Mouse (Mus musculus): ENCODE results near the gene Ccdc90b.

Gene Ccdc90b

GRCm38 (mm10) chr7:92560986-92561876, at the start of gene Ccdc90b:
TSS of gene Ccdc90b (plus strand) at chr7:92561149.
- peak; percentile 66 for DNase-seq (ENCODE audit: extremely low read depth, low read depth, low spot score)

DNA sequence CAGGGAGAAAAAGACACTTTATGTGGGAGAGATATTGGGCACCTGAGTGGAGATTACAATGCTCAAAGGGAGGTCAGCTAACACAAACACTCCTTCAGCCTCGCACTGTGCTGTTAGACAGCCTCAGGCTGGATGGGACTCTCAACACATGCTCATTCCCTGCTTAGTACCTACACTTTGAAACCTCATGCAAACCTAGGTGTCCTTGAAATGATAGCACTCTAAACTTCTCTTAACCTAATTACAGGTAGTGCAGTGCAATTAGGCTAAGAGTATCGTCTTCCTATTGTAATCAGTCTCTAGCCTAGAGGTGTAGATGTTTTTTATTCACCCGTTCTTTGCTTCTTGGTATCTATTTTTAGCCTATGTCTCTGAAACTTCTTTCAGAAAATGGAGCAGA, 40.6 kb upstream of the Ccdc90b start:
- DNase-seq (ENCODE audit: extremely low read depth, low read depth, low spot score) = no peak

DNA sequence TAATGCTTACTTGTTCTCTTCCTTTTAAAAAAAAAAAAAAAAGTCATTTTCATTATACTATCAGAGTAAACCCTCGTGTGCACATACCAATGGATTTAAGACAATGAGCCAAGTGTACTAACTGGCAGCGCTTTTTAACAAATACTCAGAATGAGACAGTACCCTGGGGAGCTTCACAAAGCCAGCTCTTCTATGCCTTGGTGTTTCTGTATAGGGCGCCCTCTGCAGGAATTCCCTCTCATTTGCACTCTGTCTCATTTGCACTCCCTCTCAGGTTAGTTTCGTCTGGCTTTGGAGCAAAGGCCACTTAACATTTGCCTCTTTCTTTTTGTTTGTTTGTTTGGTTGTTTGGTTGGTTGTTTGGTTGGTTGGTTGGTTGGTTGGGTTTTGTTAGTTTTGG, 40.1 kb upstream of the Ccdc90b start:
- no peak for DNase-seq (ENCODE audit: extremely low read depth, low read depth, low spot score)

DNA sequence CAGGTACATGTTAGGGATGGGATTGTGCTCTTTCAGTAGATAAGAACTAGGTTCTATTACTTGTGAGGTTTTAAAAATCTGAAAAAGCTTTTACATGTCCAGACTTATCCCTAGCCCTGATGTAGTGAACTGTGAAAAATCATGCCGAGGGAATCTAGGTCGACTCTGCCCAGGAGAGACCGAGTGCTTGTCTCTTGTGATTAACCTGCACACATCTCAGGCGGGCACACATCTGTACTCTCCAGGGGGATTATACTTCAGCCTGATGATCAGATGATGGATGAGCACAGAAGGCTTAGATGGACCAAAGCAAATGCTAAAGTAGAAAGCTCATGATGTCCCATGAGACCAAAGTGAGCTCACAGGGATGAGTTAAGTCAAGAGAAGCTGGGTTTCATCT, 31.7 kb upstream of the Ccdc90b start:
- DNase-seq (ENCODE audit: extremely low read depth, low read depth, low spot score) = no peak

DNA sequence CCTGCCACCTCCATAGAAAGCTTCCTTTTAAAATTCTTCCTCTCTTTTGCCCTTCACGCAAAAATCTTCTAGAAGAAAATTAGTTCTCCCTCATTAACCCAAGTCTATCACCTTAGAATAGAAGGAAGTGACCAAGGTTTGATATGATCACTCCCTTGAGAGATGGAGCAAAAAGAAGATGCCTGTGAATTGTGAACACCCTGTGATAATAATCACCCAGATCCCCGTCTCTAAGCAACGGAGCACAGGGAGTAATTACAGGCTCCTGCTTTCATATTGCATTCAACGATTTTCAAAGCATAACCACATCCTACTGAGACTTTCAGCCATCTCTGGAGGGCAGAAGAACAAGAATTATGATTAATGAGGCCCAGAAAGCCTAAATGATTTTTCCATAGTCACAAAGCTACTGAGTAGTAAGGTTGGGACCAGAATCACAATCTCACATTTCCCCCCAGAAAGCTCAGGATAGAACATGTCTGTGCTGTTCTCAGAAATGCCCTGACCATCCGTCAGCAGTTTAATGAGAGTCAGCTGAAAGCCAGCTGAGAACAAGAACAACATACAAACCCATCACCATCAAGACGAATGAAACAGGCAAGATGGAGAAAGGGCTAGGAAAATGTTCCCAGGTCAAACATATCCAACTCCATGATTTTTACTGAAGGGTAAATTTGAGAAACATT, 28.5 kb upstream of the Ccdc90b start:
- no peak for DNase-seq (ENCODE audit: extremely low read depth, low read depth, low spot score)

DNA sequence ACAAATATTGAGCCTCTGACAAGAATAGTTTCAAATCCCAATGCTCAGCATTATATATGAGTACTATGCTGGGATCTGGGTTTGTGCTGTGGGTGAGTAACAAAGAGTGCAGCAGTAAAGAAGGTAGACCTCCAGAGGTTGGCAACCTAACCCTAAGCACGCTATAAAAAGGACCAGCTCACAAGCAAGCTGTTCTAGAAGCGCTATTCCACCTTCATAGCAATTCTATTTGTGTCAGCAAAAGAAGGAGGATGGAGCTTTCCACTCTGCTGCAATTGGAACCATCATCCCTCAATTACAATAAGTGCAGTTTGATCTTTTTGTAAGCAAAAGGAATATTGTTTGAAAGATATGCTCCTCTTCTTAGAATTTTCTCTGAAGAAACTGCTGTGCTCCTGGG, 14.2 kb upstream of the Ccdc90b start:
- DNase-seq (ENCODE audit: extremely low read depth, low read depth, low spot score) = no peak

DNA sequence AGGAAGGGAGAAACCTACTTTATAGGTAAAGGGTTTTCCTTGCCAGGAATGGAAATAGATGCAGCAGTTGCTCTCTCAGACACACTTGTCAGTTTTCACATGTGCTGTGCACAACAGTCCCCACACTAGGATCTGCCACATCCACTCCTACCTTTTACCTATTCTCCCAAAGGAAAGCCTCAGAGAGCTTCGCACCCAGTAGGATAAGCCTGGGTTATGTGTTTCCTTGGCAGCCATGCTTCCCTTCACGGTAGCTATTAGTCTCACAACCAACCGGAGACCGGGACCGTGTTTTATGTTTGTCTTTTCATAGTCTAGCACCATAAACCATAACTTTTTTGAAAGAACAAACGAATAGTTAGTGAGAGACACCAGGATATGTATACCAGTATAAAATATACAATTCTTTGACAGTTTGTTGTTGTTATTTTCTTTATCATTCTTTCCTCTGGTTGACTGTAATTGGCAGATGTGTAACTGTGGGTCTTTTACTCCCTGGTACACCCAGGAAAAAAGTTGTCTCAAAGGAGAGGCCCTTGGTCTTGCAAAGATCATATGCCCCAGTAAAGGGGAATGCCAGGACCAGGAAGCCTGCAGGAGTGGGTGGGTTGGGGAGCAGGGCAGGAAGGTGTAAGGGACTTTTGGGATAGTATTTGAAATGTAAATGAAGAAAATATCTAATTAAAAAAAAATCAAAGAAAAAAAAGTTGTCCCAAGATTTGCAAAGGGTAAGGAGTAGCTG, 10.5 kb upstream of the Ccdc90b start:
- DNase-seq (ENCODE audit: extremely low read depth, low read depth, low spot score) = no peak

DNA sequence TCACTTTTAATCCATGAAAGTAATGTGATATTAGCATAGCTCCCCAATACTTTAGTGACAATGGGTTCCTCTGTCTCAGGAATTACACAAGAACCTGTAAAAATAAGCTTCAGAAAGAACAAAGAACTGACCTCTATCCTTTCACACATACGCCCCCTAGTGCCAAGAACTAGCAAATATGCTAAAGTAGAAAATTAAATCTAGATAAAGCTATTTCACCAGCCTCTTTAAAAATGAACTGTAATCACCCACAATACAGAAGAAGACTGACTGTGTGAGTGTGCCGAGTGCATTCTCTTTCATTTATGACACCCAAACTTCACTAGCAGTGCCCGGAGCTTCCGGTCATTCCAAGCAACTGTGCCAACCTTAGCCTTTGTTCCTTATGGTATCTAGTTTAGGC, 10.0 kb upstream of the Ccdc90b start:
- DNase-seq (ENCODE audit: extremely low read depth, low read depth, low spot score) = no peak

GRCm38 (mm10) chr7:92558744-92559143, 2.2 kb upstream of the Ccdc90b start:
- no peak for DNase-seq (ENCODE audit: extremely low read depth, low read depth, low spot score)

GRCm38 (mm10) chr7:92566775-92567174, 5.8 kb downstream of the Ccdc90b start:
- DNase-seq (ENCODE audit: extremely low read depth, low read depth, low spot score) = no peak

DNA sequence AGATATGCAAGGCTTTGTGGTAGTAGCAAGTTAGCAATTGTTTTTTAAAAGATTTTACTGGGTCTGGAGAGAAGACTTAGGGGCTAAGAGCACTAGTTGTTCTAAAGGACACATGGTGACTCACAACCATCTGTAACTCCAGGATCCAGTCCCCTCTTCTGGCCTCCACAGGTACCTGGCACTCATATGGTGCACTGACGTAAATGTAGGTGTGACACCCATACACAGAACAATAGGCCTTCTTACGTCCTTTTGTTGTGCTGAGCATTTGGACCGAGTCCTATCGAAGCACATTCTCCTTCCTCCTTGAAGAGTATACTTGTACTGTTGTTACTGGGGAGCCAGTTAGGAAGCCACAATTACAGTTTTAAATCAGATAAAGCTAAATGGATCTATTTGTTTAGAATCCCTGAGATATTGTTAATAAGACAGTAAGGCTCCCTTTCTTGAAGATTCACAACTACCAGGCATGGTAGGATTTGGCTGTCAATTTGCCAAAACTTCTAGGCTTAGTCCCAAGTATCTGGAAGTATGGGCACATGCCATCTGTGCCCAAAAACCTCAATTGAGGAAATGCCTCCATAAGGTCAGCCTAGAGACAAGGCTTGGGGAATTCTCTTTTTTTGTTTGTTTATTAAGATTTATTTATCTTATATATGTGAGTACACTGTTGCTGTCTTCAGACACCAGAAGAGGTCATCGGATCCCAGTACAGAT, 19.7 kb downstream of the Ccdc90b start:
- DNase-seq (ENCODE audit: extremely low read depth, low read depth, low spot score) = no peak

DNA sequence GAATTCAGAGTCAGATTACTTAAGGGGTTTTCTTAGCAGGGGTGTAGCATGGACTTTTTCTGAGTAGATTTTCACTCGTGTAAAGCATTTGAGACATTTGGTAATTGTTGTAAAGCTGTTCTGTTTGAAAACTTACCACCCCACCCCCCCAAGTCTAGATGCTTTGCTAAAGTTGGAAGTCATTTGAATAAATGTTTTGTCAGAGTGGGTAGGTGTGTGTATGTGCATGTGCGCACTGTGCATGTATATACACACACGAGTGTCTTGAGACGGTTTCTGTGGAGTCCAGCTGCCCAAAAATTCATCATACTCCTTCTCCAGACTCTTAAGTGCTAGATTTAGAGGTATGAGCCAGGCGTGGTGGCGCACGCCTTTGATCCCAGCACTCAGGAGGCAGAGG, 22.6 kb downstream of the Ccdc90b start:
- no peak for DNase-seq (ENCODE audit: extremely low read depth, low read depth, low spot score)

GRCm38 (mm10) chr7:92589986-92590385, 29.0 kb downstream of the Ccdc90b start:
- no peak for DNase-seq (ENCODE audit: extremely low read depth, low read depth, low spot score)

DNA sequence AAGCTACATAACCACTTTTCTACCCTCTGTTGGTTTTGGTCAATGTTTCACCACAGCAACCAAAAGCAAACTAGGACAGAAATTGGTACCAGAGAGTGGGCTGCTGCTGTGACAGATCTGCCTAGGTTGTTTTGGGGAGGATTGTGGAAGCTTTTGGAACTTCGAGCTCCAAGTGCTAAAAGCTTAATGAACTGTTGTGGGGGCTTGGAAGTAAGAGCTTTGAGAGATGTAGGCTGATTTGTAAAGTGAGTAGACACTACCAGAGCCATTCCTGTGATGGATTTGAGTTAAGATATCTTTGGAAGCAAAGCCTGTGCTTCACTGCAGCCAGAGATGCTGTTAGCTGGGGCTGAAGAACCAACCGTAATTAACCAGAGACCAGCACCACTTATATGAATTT, 29.9 kb downstream of the Ccdc90b start:
- no peak for DNase-seq (ENCODE audit: extremely low read depth, low read depth, low spot score)

DNA sequence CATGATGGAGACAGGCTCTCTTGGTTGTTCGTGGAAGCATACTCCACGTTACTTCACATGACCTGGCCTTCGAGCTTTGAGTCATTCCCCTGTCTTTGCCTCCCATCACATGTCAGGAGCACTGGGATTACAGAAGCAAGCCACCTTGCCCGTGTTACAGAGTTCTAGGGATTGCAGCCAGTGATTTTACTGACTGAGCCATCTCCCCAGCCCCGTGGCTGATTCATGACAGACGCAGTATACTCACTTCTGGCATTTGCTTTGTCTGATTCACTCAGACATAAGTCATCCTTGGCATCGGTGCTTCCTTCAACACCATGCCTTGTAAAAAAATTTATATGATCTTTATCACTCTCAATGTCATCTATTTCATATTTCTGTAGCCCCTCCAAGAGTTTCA, 44.0 kb downstream of the Ccdc90b start:
- no peak for DNase-seq (ENCODE audit: extremely low read depth, low read depth, low spot score)

DNA sequence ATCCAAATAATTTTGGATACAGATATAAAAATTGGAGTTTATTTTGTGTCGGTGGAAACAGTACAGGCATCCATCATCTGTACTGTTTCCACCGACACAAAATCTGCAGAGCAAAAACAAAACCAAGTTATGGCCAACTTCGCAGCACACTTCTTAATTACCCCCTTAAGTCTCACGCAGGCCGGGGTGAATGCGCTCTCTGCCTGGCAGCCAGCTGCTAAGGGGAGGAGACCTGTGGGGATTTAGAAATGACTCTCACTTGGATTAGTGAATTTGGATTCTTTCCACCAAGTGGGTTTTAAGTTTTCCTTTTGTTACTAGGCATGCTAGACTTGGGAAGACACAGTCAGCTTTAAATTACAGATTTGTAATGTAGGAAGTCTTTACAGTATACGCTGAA, 49.9 kb downstream of the Ccdc90b start:
- DNase-seq (ENCODE audit: extremely low read depth, low read depth, low spot score) = no peak

DNA sequence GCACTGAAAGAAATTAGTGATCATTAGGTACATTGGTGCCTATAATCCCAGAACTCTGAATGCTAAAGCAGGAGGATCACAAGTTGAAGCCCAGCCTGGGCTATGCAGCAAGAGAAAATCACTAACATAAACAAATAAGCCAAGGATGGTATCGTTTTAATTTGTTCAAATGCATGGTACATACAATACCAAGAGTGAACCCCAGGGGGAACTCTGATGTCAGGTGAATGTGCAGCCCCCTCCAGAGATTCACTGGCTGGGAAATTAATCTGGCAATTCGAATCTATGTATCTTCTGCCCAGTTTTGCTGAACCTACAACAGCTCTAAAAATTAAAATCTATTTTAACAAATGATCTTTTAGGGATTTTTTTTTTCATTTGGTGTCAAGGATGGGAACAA, 63.5 kb downstream of the Ccdc90b start:
- DNase-seq (ENCODE audit: extremely low read depth, low read depth, low spot score) = no peak

- DNase-seq (ENCODE audit: extremely low read depth, low read depth, low spot score) = no peak
Measured at GRCm38 (mm10) chr7:92630167-92630566, 69.2 kb downstream of the Ccdc90b start.
